Mouse (Mus musculus): Measurements from ENCODE around the gene Dnajc25.

Dnajc25 gene

GRCm38 (mm10) chr4:59057929-59058328 is 63.1 kb downstream of the Dnajc25 start:
- in situ Hi-C loops (cut with MboI, MseI) = no loop called here

GRCm38 (mm10) chr4:59062526-59062925 is 67.7 kb downstream of the Dnajc25 start:
- in situ Hi-C loops (cut with MboI, MseI) = no loop called here

DNA sequence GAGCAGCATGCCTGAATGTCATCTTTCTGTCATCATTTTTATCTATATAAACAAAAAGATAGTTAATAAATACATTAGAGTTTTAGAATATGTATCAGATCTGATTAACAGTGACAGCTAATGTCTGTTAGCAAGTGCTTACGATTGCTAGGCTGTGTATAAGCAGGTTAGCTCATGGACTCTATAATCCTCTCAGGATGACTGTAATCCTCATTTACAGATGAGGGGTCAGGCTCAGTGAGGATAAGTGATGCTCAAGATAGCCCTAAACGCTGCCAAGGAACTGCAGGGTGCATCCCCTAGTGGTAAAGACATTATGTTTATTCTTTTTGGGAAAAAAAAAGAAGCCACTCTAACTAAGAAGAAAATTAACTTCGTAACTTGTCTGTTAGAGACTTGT is 74.4 kb downstream of the Dnajc25 start:
- in situ Hi-C loops (cut with MboI, MseI) = no loop called here

Data from T-helper 1 cell (primary cell).